ENCODE assay signal across 8 mouse cellular contexts in the genomic region with DNA sequence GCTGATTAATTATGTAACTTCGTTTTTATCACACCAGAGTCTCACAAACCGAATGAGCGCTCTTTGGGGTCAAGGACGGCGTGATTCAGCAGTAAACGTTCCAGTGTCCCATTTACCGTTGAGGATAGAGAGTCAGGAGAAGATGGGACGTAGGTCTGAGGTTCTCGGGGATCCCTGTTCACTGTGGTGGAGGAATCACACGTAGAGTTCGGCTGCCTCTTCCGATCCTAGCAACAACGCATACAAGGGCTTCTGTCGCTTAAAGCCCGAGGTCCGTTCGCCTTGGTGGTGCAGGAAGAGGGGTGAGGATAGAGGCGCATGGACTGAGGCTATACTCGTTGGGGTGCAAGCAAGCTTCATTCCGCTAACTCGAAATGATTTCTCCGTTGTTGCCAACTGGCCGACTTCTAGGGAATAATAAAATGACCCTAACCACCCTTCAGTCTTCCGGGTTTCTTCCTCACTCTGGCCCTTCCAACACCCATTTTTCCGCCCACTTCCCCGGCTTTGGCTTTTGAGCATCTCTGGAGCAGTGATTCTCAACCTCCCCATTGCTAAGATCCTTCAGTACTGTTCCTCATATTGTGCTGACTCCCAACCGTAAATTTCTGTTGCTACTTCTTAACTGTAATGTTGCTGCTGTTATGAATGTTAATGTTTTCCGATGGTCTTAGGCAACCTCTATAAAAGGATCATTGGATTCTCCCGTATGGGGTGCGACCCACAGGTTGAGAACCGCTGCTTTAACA. TPM values are rescaled to one million over a fixed set of nuclear protein-coding genes. Genes with fewer than 3 reads are reported as not detected.
DNase-seq lines count a peak whose midpoint lies in the region; ATAC-seq and TF ChIP-seq lines count a peak whose summit lies in the region.

No protein-coding gene starts in this region.

- H3K4me3 ChIP-seq in ES-Bruce4 (ENCODE audit: low read depth, low read length) = peak overlapping the region; percentile 84
- peak overlapping the region; percentile 94 for H3K4me3 ChIP-seq in bone marrow, adult 2 months (replicated peaks; ENCODE audit: control insufficient read depth, low read depth, low read length)
- H3K4me3 ChIP-seq in heart, embryonic 16.5 days (ENCODE audit: low read length) = peak overlapping the region; percentile 93

- peak overlapping the region; percentile 30 for H3K9ac ChIP-seq in ES-Bruce4 (ENCODE audit: low read depth, poor library complexity, severe bottlenecking)
- peak overlapping the region; percentile 84 for H3K9ac ChIP-seq in heart, embryonic 16.5 days (ENCODE audit: low read length)

- no peaks in the 10 kb centered on the region for H3K9me3 ChIP-seq in ES-Bruce4 (replicated peaks; ENCODE audit: control insufficient read depth, insufficient read depth, low read length, poor library complexity, severe bottlenecking)
- H3K9me3 ChIP-seq in heart, embryonic 16.5 days (replicated peaks; ENCODE audit: control insufficient read depth, low read length) = no peaks in the 10 kb centered on the region

- no peak for TF ChIP-seq EP300 in ES-Bruce4 (IDR thresholded peaks at IDR 0.05; ENCODE audit: insufficient read depth, low read depth, low read length)

- peak overlapping the region; percentile 91 for H3K4me2 ChIP-seq in heart, embryonic 16.5 days (ENCODE audit: low read depth, low read length)

- peak overlapping the region; percentile 6 for H3K27ac ChIP-seq in ES-Bruce4 (ENCODE audit: insufficient read depth, low read length)
- H3K27ac ChIP-seq in bone marrow, adult 2 months (ENCODE audit: control insufficient read depth, insufficient read depth, low read depth, low read length, poor library complexity) = peak overlapping the region; percentile 93
- peak overlapping the region; percentile 97 for H3K27ac ChIP-seq in heart, embryonic 16.5 days (ENCODE audit: low read length)

- H3K4me1 ChIP-seq in ES-Bruce4 (ENCODE audit: control insufficient read depth, insufficient read depth, low read length) = no peaks in the 10 kb centered on the region
- peaks cover 1% of the 10 kb centered on the region; the same call in 1 of the 2 replicates for H3K4me1 ChIP-seq in bone marrow, adult 2 months (ENCODE audit: control insufficient read depth, insufficient read depth, low read length)
- H3K4me1 ChIP-seq in heart, embryonic 16.5 days (ENCODE audit: control insufficient read depth, insufficient read depth, low read length) = peaks cover 13% of the 10 kb centered on the region

- under 1% methylated on average over 31 of the region's 31 CpGs for WGBS in bone marrow, adult 2 months
- under 1% methylated on average over 31 of the region's 31 CpGs for WGBS in heart, embryonic 16.5 days

- peak; percentile 54 for ATAC-seq in erythroblast, adult 5-6 weeks (replicated peaks; ENCODE audit: low FRiP score, poor library complexity, severe bottlenecking)
- peak; percentile 15 for ATAC-seq in heart, embryonic 16.5 days (replicated peaks; ENCODE audit: extremely low read depth, insufficient read depth, low FRiP score)

- peak; percentile 45 to 53 for DNase-seq in kidney, postnatal 36 days
- DNase-seq in lung, postnatal 14 days = peak; percentile 34
- peak; percentile 23 for DNase-seq in retina, adult 2 months (ENCODE audit: low read depth, low spot score)
- peak; percentile 52 for DNase-seq in thymus, postnatal 4 days

- no peak for TF ChIP-seq CTCF in ES-Bruce4 (IDR thresholded peaks at IDR 0.05; ENCODE audit: low read depth, low read length)
- no peak for TF ChIP-seq CTCF in bone marrow, adult 2 months (IDR thresholded peaks at IDR 0.05; ENCODE audit: control insufficient read depth, insufficient read depth, low read length)

- peaks cover 14% of the 10 kb centered on the region for H3K36me3 ChIP-seq in ES-Bruce4 (ENCODE audit: control insufficient read depth, insufficient read depth, low read length, poor library complexity, severe bottlenecking)
- H3K36me3 ChIP-seq in heart, embryonic 16.5 days (ENCODE audit: control insufficient read depth, insufficient read depth) = no peaks in the 10 kb centered on the region

- TF ChIP-seq POLR2A in ES-Bruce4 (IDR thresholded peaks at IDR 0.05; ENCODE audit: insufficient read depth, low read length) = no peak
- TF ChIP-seq POLR2A in bone marrow, adult 2 months (IDR thresholded peaks at IDR 0.05; ENCODE audit: borderline replicate concordance, control insufficient read depth, low read depth, low read length) = no peak; the same call in 1 of the 2 replicates

- no peaks in the 10 kb centered on the region for H3K27me3 ChIP-seq in ES-Bruce4 (ENCODE audit: control insufficient read depth, insufficient read depth, low read length, poor library complexity, severe bottlenecking)
- H3K27me3 ChIP-seq in heart, embryonic 16.5 days (ENCODE audit: control insufficient read depth, insufficient read depth, low read length) = no peaks in the 10 kb centered on the region

RNA-seq across cellular contexts. Expression of gene BC005537, which starts 1.4 kb away (rescaled TPM):
- 78.9 and 92.7 TPM in 2 replicates for polyA plus RNA-seq in ES-Bruce4 (2011; ENCODE audit: insufficient read depth, insufficient read length, low read depth, missing spikeins)
- 67.8 and 76.9 TPM in 2 replicates for polyA plus RNA-seq in bone marrow, adult 2 months (2011; ENCODE audit: insufficient read depth, insufficient read length, low replicate concordance, missing spikeins)
- total RNA-seq in erythroblast, adult 5-6 weeks (2015; ENCODE audit: low replicate concordance) = 110 and 132 TPM in 2 replicates
- total RNA-seq in erythroblast, adult 5-6 weeks (2017; ENCODE audit: low replicate concordance) = 106 and 118 TPM in 2 replicates
- 12.6 and 13.5 TPM in 2 replicates for polyA plus RNA-seq in heart, embryonic 16.5 days (2015; fragmentation: Nextera tagmentation; extraction: Ambion mirVana)

RNA-seq across cellular contexts. Expression of gene Acot13, which starts 31.2 kb away (rescaled TPM):
- 90.7 and 93.1 TPM in 2 replicates for polyA plus RNA-seq in ES-Bruce4 (2011; ENCODE audit: insufficient read depth, insufficient read length, low read depth, missing spikeins)
- 19.8 and 37.3 TPM in 2 replicates for polyA plus RNA-seq in bone marrow, adult 2 months (2011; ENCODE audit: insufficient read depth, insufficient read length, low replicate concordance, missing spikeins)
- 27.8 and 32.5 TPM in 2 replicates for total RNA-seq in erythroblast, adult 5-6 weeks (2015; ENCODE audit: low replicate concordance)
- 12.4 and 17.3 TPM in 2 replicates for total RNA-seq in erythroblast, adult 5-6 weeks (2017; ENCODE audit: low replicate concordance)
- 326 and 343 TPM in 2 replicates for polyA plus RNA-seq in heart, embryonic 16.5 days (2015; fragmentation: Nextera tagmentation; extraction: Ambion mirVana)

RNA-seq across cellular contexts. Expression of gene Tdp2, which starts 31.4 kb away (rescaled TPM):
- 88.3 and 95.8 TPM in 2 replicates for polyA plus RNA-seq in ES-Bruce4 (2011; ENCODE audit: insufficient read depth, insufficient read length, low read depth, missing spikeins)
- polyA plus RNA-seq in bone marrow, adult 2 months (2011; ENCODE audit: insufficient read depth, insufficient read length, low replicate concordance, missing spikeins) = 26.5 and 37.7 TPM in 2 replicates
- total RNA-seq in erythroblast, adult 5-6 weeks (2015; ENCODE audit: low replicate concordance) = 16.3 and 25.7 TPM in 2 replicates
- total RNA-seq in erythroblast, adult 5-6 weeks (2017; ENCODE audit: low replicate concordance) = 16.3 and 17.6 TPM in 2 replicates
- polyA plus RNA-seq in heart, embryonic 16.5 days (2015; fragmentation: Nextera tagmentation; extraction: Ambion mirVana) = 31.4 and 33.7 TPM in 2 replicates

RNA-seq across cellular contexts. Expression of gene Gmnn, which starts 38.4 kb away (rescaled TPM):
- 127 and 129 TPM in 2 replicates for polyA plus RNA-seq in ES-Bruce4 (2011; ENCODE audit: insufficient read depth, insufficient read length, low read depth, missing spikeins)
- 91.4 and 105 TPM in 2 replicates for polyA plus RNA-seq in bone marrow, adult 2 months (2011; ENCODE audit: insufficient read depth, insufficient read length, low replicate concordance, missing spikeins)
- 87.6 and 105 TPM in 2 replicates for total RNA-seq in erythroblast, adult 5-6 weeks (2015; ENCODE audit: low replicate concordance)
- total RNA-seq in erythroblast, adult 5-6 weeks (2017; ENCODE audit: low replicate concordance) = 108 and 135 TPM in 2 replicates
- polyA plus RNA-seq in heart, embryonic 16.5 days (2015; fragmentation: Nextera tagmentation; extraction: Ambion mirVana) = 108 and 118 TPM in 2 replicates

RNA-seq across cellular contexts. Expression of gene D130043K22Rik, which starts 44.8 kb away (rescaled TPM):
- not detected in 2 replicates for polyA plus RNA-seq in ES-Bruce4 (2011; ENCODE audit: insufficient read depth, insufficient read length, low read depth, missing spikeins)
- polyA plus RNA-seq in bone marrow, adult 2 months (2011; ENCODE audit: insufficient read depth, insufficient read length, low replicate concordance, missing spikeins) = not detected in 2 replicates
- 0.21 TPM in 1 of 2 replicates, not detected in the other for total RNA-seq in erythroblast, adult 5-6 weeks (2015; ENCODE audit: low replicate concordance)
- total RNA-seq in erythroblast, adult 5-6 weeks (2017; ENCODE audit: low replicate concordance) = 0.14 and 0.34 TPM in 2 replicates
- polyA plus RNA-seq in heart, embryonic 16.5 days (2015; fragmentation: Nextera tagmentation; extraction: Ambion mirVana) = 0.10 TPM in 1 of 2 replicates, not detected in the other

Comparison
In these comparisons a context has a peak if more than half of its experiments do, and no peak if none do; other contexts are left out.
1. Peak in every context shown above with its lines: DNase-seq, ATAC-seq, H3K4me3 ChIP-seq and H3K27ac ChIP-seq.
2. H3K27ac ChIP-seq: peak in every context shown above with its lines; median percentile 97 in heart, embryonic 16.5 days; 93 in bone marrow, adult 2 months; 6 in ES-Bruce4.